Mouse (Mus musculus) CD8-positive naive resting alpha-beta T cell, adult 2 months (primary cell): Measurements from ENCODE around the gene Lrp11.

Experiments
- DNase-seq, 2 experiments: peaks; one replicate each; pipeline ENCODE4 v3.0.0; 2022; ENCODE audit warnings: low read depth in 2 of 2, low spot score in 2 of 2

The Lrp11 gene

DNA sequence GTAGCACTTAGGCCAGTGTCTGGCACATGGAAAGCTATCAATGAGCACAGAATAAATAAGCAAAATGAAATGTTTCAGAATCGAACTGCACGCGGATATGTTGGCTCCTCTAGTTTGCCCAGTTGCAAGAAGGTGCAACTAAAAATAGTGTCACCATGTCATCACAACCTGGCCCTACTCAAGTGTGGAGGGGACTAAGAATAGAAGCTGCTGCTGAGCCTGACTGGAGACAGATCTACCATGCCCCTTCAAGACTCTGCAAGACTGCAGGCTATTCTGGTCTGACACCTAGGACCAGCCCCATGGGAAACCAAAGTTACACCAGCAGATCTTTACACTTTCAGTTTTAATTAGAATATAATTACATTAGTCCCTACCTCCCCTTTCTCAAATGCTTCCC lies 32.8 kb downstream of the Lrp11 start:
- no peak for DNase-seq

- DNase-seq: no peak
Measured at GRCm38 (mm10) chr10:7623861-7624518, 34.4 kb downstream of the Lrp11 start.

DNA sequence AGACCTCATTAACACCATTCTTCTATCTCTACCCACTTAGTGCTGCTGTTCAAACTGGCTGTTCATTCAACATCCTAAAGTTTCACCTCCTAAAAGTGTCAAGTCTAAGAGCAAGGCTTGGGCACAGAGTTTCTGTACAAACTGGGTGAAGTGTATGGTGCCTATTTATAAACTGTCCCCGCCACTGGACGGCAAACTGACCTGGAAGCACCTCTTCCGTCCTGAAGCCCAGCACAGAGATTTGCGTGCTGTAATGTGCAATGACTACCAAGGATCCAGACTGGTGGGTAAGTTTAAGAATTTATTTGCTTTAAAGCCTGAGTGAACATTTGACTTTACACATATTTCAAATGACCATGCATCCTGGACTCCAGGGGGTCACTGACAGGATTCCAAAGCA lies 39.5 kb downstream of the Lrp11 start:
- DNase-seq: no peak

GRCm38 (mm10) chr10:7630286-7630685 lies 40.7 kb downstream of the Lrp11 start:
- DNase-seq: no peak

DNA sequence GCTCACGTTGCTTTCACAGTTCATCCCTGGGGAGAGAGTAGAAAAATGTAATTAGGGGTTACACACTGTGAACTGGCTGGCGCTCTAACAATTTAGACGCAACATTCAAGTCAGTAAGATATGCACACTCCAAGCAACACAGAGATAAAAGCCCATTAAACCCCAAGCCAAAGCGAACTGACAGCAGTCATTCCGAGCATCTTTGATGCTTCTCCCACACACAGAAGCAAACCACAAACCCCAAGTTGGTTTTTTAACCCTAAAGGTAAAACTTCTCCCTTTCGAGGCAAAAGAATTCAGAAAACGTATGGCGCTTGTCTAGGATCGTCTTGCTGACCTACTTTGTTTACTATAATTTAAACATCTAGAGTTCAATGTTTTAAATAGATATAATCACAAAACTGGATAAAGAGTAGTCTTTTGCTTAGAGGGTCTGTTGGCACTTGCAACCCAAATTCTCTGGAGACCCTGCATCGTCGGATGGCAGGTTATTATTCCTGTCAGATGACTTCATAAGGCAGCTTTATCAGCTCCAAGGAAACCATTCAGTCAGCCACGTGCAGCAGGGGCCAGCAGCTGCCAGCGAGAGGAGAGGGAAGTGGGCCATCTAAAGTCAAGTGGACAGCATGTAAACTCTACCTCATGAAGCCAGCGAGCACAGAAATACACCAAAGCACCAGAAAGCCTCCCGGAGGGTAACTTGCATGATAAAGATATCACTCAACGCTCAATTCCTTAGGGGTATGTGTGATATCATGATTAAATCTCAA lies 41.5 kb downstream of the Lrp11 start:
- DNase-seq: peak; percentile 4 to 16

DNA sequence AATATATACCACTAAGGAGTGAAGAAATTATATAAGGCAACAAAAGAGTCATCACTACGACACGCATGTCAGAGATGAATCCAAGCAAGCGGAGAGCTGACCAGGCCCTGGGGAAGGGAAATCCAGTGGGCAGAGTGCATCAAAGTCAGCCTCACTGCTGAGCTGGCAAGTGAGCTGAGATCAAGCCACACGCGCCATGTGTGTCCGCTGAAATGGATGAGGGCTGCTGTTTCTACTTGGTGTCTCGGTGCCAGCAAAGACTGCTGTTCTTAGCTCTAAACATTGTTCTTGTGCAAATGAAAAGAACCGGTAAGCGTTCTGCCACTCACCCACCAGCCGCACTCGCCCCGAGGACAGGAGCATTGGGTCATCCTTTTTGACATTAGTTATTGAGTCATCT lies 50.8 kb downstream of the Lrp11 start:
- no peak for DNase-seq

DNA sequence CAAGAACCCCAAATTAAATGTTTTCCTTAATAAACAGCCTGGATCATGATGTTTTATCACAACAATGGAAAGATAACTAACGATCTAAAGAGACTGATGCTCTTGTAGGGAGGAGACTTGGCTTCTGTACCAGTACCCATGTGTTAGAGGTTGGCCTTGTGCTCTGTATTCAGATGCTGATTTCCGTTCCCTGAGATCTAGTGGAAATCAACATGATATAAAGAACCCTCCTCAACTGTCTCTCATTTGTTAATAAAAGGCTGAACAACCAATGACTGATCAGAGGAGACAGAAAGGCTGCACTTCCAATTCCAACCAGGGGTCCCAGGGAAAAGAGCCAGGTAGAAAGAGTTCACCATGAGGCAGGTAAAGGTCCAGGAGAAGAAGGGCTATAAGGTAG lies 56.3 kb downstream of the Lrp11 start:
- DNase-seq: no peak

GRCm38 (mm10) chr10:7649059-7649458 lies 59.5 kb downstream of the Lrp11 start:
- no peak for DNase-seq

GRCm38 (mm10) chr10:7651057-7651456 lies 61.5 kb downstream of the Lrp11 start:
- DNase-seq: no peak

DNA sequence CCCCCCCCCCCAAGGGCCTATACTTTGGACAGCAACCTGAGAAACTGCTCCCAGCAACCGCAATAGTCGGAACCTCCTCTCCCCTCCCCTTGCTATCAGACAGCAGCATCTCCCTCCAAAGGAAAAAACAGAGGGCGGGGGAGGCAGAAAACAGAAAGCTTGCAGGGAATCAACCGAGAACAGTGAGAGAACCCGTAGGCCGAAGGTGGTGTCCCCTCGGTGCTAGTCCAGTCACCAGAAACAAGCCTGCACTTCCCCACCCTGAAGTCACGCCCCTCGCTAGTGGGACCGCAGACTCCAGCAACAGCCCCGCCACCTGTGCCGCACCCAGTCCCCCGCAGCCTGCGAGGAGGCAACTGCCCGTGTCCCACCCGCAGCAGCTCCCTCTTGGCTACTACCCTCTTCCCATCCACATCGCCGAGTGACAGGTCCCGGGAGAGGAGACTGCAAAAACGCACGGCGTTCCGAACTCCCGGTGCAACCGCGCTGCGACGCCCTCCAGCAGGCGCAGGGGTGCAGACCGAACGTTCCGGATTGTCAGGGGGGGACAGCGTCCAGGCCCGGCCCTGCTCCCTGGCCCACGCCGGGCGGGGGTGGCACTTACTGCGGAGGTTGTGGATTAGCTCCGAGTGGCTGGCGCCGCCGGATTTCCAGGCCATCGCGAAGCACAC lies 73.0 kb downstream of the Lrp11 start:
- no peak for DNase-seq

GRCm38 (mm10) chr10:7663159-7664026 lies 73.8 kb downstream of the Lrp11 start:
- DNase-seq: peak; percentile 85

- DNase-seq: no peak
Measured at GRCm38 (mm10) chr10:7664027-7664526, 74.5 kb downstream of the Lrp11 start.

- no peak for DNase-seq
Measured at GRCm38 (mm10) chr10:7664889-7665288, 75.3 kb downstream of the Lrp11 start.

DNA sequence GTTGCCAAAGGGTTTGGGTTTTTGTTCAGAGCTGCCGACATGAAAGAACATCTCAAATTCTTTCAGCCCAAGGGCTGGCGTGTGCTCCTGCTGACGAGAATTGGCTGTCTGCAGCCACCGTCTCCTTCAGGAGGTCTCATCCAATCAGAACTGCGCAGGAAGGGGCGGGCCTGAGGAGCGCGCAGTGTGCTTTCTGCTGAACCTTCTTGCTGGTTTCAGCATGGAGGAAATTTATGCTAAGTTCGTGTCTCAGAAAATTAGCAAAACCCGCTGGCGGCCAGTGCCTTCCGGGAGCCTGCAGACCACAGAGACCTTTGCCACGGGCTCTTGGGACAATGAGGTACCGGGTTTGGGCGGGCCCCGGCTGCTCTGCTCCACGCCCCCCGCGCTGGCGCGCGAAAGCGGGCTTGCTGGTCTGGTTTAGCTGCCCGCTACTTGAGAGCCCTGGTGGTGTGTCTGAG lies 77.8 kb downstream of the Lrp11 start, which contains the start of gene Nup43:
Nup43 (plus strand) TSS at position 162 of the 461 bp plus-strand sequence.
- peak; percentile 76 to 83 for DNase-seq

DNA sequence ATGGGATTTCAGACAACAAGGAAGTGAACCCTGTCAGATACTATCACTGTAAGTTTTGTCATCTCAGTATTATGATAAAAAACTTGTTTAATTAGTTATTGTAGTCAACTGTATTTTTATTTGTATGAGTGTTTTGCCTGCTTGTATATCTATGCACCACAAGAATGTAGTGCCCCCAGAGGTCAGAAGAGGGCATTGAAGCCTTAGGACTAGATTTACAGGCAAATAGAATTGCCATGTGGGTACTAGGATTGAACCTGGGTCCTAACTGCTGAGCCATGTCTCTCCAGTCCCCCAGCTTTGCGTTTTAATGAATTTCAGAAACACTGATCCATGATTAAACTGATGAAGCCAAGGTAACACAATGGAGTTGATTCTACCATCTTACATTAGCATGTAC lies 84.1 kb downstream of the Lrp11 start:
- peak; percentile 6 to 38 for DNase-seq
